Mouse (Mus musculus): ENCODE results near the gene Aff1. TPM values are rescaled to one million over a fixed set of nuclear protein-coding genes. Genes with fewer than 3 reads are reported as not detected.

Aff1 gene
- total RNA-seq, 2 experiments from 2014 or later = 38.3 to 39.9 TPM

DNA sequence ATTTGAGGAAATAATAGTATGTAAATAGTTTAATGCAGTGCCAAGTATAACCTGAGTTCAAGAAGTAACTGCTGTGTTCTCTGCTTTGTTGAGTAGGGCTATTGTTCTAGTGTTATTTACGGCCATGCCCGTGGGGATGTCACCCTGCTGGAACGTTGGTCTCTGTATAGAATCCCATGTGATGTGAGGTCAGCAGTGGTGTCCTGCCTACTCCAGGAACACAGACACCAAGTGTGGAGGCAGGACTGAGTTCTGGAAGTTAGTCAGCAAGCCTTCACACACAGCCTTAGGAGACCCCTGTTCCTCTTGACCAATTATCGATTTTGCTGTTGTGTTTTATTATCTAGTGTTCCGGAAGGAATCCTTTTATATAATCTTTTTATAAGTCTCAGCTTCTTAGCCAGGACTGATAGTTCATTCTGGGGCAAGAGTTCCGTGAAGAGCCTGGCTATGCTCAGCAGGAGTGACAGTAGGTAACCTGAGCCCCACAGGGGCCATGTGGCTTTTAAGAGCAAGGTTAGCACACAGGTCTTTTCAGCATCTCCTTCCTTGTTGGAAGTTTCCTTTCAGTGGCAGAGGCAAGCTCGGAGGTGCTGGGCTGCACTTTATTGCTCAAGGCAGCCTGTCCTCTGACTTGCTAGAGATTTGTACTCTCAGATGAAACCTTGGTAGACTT, 115.6 kb downstream of the Aff1 start:
- DNase-seq = no peak

DNA sequence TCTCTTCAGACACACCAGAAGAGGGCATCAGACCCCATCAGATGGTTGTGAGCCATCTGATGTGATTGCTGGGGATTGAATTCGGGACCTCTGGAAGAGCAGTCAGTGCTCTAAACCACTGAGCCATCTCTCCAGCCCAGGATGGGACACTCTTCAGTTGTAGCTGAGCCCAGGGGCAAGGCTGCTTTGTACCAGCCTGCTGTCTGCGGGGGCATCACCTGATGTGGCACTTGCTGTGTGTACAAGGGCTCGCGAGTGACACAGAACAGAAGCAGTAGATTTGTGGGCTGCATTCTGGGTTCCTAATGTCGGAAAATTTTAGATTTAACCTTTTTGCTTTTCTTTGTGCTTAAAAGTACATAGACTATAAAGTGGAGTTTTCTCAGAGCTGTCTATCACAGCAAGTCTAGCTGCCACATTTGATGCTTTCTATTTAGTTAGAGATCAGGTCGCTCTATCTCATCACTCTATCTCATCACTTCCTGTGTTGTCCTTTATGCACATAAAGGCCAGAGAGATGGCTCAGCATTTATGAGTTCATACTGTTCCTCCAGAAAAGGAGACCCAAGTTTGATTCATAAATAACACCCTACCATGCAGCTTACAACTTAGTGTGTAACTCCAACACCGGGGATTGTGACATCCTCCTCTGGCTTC, 117.6 kb downstream of the Aff1 start:
- DNase-seq = no peak

- no peak for DNase-seq
Measured at GRCm38 (mm10) chr5:103813291-103813690, 121.1 kb downstream of the Aff1 start.

GRCm38 (mm10) chr5:103813997-103814542, 121.9 kb downstream of the Aff1 start:
- no peak for DNase-seq

DNA sequence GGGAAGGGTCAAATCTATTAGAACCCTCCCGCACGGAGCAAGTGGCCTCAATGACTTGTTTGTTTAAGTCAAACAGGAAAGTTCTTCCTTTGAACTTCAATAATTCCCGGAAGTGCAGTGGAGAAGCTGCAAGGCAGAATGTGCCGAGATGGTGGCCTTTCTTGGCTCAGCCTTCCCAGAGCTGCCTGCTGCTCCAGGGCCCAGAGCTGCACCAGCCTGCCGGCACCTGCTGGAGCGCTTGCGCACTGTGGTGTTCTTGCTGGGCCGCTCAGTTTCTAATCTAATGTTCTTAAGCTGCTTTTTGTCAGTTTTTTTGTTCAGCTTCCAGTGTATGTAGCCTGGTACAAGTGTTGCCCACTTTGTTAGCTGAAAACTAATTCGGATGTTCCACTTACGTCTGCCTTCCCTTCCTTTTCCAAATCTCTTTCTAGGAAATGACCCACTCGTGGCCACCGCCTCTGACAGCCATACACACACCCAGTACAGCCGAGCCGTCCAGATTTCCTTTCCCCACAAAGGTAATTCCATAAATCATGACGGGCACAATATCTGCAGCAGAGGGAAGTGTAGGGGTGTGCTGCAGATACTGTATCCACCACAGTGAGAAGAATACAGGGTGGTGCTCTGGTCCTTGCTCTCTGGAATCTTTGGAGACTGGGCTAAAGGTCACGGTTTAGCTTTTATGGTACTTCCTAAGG, 122.5 kb downstream of the Aff1 start:
- no peak for DNase-seq

DNA sequence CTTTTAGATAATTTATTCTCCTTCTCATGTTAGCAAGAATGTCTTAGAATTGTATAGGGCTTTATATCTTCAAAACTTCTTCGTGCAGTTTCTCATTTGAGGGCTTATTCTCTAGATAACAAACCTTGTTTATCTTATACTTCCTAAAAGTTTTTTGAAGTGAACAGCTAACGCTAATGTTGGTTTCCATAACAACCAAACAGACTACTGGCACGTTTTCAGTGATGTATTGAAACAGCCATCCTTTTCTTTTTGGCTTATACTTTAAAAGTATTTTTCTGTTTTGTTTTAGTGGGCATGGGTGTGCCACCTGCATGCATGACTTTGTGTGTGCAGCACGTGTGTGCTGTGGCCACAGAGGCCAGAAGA, 123.1 kb downstream of the Aff1 start:
- DNase-seq = no peak

GRCm38 (mm10) chr5:103816718-103817117, 124.5 kb downstream of the Aff1 start:
- no peak for DNase-seq

GRCm38 (mm10) chr5:103817754-103818153, 125.6 kb downstream of the Aff1 start:
- peak; percentile 86 for DNase-seq

GRCm38 (mm10) chr5:103818602-103819001, 126.4 kb downstream of the Aff1 start:
- no peak for DNase-seq

DNA sequence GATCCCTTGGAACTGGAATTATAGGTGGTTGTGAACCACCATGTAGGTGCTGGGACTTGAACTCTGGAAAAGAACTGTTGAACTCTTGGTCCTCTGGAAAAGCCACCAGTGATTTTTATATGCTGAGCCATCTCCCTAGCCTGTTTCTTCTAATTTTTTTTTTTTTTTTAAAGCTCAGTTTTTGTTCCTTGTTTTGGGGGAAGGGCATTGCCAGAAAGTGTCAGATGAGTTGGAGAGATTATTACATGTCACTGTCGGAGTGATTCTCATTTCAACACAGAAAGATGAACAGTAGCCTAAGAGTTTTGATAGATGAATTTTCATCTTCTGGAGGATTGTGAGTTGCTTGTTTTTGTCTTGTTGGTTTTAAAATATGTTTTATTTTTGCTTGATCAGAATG, 127.5 kb downstream of the Aff1 start:
- no peak for DNase-seq

DNA sequence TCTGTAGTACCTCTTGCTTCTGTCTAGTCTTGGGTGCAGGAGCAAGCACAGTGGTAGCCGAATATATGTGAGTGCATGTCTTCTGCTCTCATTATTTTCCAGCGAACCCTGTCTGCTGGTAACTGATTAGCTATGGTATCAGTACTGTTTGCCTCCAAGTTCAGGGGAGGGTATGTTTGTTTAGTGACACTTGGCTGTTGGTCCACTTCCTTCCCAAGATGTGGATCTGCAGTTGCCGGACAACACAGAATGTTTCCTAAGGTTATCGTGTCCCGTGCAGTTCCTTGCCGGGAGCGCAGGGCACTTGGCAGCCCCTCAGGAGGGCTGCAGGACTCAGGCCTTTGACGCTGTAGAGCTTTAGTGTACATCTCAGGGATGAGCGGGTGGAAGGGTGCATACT, 128.9 kb downstream of the Aff1 start:
- no peak for DNase-seq

GRCm38 (mm10) chr5:103821500-103822298, 129.5 kb downstream of the Aff1 start:
- DNase-seq = no peak

DNA sequence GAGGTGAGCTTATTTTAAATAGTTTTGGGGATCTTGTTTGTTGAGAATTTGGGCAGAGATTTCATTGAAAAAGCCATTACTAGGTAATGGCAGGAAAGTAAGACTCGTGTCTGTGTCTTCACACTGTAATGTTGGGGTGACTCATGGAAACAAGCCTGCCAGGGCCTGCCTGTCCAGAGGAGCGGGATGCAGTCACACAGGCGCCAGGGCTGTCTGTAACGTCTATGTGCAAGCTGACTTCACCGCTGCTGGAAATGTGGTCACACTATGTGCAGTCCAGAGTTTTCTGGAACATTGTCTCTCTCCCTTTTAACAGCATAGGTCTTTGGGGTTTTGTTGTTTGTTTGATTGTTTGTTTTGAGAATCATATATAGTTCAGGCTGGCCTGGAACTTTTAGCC, 130.8 kb downstream of the Aff1 start:
- DNase-seq = no peak

DNA sequence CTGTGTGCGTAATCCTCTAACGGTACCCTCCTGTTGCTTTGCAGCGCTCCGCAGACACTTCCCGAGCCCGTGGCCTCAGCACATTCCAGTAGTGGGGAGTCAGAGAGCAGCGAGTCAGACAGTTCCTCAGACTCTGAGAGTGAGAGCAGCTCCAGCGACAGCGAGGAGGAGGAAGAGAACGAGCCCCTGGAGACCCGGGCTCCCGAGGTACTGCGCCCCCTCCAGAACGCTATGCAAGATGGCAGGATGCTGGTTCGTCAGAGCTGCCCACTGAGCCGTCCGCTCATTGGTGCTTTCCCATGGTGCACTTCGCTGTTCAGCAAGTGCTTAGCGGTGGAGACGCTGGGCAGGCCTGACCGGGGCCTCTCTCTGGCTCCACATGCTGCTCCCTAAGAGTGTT, 136.1 kb downstream of the Aff1 start:
- DNase-seq = peak; percentile 55

GRCm38 (mm10) chr5:103828729-103829128, 136.6 kb downstream of the Aff1 start:
- peak; percentile 53 for DNase-seq

DNA sequence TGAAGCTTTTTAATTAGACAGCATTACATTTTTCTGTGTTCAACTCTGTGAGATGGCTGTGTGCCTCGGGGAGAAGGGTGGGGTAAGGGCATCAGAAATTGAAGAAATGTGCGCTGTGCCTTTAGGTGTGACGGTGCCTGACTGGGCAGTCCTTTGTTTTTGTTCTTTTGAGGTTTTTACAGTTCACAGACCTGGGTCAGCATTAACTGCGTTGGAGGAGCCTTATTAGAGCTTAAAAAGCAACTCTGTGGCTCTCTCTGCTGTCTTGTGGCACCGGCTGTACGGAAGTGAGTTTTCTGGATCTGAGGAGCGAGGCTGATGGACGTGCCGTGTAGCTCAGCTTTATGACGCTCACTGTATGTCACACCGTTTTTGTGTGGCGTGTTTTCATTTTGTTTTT, 137.0 kb downstream of the Aff1 start:
- no peak for DNase-seq

GRCm38 (mm10) chr5:103830886-103831285, 138.7 kb downstream of the Aff1 start:
- no peak for DNase-seq

- DNase-seq = no peak
Measured at GRCm38 (mm10) chr5:103835471-103836147, 143.4 kb downstream of the Aff1 start.

DNA sequence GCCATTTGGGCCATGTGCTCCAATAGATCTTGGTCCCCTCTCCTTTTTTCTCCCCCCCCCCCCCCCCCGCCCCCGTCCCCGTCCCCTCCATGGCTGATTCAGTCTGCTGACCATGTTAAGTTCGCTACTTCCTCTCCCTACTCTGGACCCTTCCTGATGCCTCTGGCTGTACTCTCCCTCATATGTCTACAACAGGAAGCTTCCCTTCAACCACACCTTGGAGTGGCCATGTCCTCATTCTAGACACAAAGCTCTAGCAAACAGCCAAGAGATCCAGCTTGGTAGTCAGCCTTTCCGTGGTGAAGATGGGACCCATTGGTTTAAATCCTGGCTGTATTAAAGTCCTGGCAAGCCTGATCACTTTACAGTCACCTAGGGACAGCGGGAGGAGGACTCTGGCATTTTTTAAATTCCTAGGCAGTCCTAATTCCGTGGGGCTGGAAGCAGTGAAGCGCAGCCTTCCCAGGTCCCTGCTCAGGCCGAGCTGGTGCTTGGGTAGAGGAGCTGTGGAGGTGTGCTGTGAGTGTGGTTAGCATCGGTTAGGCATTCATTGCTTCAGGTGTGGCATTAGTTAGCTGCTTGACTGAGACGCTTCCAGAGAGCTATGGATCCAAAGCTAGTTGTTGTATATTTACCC, 144.1 kb downstream of the Aff1 start:
- no peak for DNase-seq

GRCm38 (mm10) chr5:103838550-103839264, 146.5 kb downstream of the Aff1 start:
- peak; percentile 65 for DNase-seq

DNA sequence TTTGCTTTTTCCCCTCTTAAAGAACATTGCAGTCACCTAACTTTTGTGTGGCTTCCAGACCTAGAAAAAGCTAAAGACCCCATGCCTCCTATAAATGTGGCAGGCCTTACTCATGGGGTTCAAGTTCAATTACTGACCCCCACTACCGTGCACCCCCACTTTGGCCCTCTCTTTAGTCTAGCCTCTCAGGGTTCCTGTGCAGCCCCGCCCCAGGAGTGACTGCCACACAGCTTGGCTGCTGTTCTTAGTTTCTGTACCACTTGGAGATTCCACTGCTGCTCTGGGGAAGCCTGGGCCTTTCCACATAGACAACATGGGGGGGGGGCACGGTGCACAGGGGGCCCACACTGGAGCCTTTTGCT, 147.1 kb downstream of the Aff1 start:
- DNase-seq = no peak
